In the genomic region with DNA sequence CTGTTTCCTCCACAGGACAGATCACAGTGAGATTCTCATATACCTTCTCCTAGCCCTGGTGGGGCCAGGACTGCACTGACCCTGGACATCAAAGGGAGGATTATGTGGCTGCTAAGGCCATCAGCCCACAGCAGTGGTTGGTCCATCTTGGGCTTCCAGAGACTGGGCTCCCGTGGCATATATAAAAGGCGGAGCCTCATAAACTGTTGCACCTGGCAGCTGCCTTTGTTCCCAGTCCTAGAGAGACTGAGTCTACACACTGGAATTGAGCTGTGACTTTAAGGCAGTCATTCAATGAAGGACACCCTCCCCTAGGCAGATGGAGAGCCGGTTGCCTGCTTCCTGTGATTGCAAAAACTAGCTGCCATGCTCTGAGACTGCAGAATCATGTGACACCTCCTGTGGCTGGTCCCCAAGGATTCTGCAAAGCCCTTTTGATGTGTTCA, we compare ENCODE assay signal across 11 mouse cellular contexts.
DNase-seq lines count a peak whose midpoint lies in the region; ATAC-seq and TF ChIP-seq lines count a peak whose summit lies in the region.
"Had no signal": no experiment of that assay in that cellular context is flagged by ENCODE, and none has a peak within 500 bp of the region (broad histone marks: within the 10 kb centered on the region; RNA-seq: fewer than 3 reads in every experiment).

No protein-coding gene starts in this region.

- no peaks in the 10 kb centered on the region for H3K4me1 ChIP-seq in forebrain, postnatal 0 days (ENCODE audit: insufficient read depth)
- H3K4me1 ChIP-seq in forebrain, embryonic 11.5 days (replicated peaks; ENCODE audit: control insufficient read depth, insufficient read depth, low read length) = no peaks in the 10 kb centered on the region

- no peak for DNase-seq in forebrain, postnatal 0 days
- no peak for DNase-seq in forebrain, embryonic 11.5 days (ENCODE audit: low spot score)
- DNase-seq in layer of hippocampus, adult 9-11 months = peak; percentile 64
- DNase-seq in layer of hippocampus, postnatal 10 days (ENCODE audit: low spot score in 2 of 2) = no peak
- DNase-seq in mesoderm, embryonic 11.5 days (ENCODE audit: low read depth, low spot score) = peak; percentile 56
- no peak for DNase-seq in left cerebral cortex, adult 8-10 months (ENCODE audit: low spot score in 2 of 2)
- DNase-seq: liver, postnatal 0 days had no signal

- H3K27me3 ChIP-seq in forebrain, postnatal 0 days (ENCODE audit: insufficient read depth, low read length) = no peaks in the 10 kb centered on the region
- no peaks in the 10 kb centered on the region for H3K27me3 ChIP-seq in forebrain, embryonic 11.5 days (ENCODE audit: control insufficient read depth, insufficient read depth, low read length)
- H3K27me3 ChIP-seq: heart, embryonic 12.5 days; megakaryocyte, embryonic 14.5 days had no signal

- H3K9ac ChIP-seq in forebrain, postnatal 0 days = no peak overlapping the region
- no peak overlapping the region for H3K9ac ChIP-seq in forebrain, embryonic 11.5 days (ENCODE audit: low read length)
- H3K9ac ChIP-seq: heart, embryonic 12.5 days; liver, postnatal 0 days had no signal

- H3K4me2 ChIP-seq in forebrain, postnatal 0 days (ENCODE audit: low read depth) = no peak overlapping the region
- H3K4me2 ChIP-seq in forebrain, embryonic 11.5 days (ENCODE audit: low read depth, low read length, severe bottlenecking) = no peak overlapping the region
- H3K4me2 ChIP-seq: heart, embryonic 12.5 days had no signal

- no peak overlapping the region for H3K4me3 ChIP-seq in forebrain, postnatal 0 days (ENCODE audit: low read depth, low read length)
- H3K4me3 ChIP-seq in forebrain, embryonic 11.5 days (ENCODE audit: low read depth, low read length) = no peak overlapping the region
- H3K4me3 ChIP-seq: heart, embryonic 12.5 days; megakaryocyte, embryonic 14.5 days had no signal

- TF ChIP-seq CTCF in forebrain, postnatal 0 days (IDR thresholded peaks at IDR 0.05; ENCODE audit: low read depth) = no peak

- 45% methylated on average over 3 of the region's 3 CpGs for WGBS in forebrain, postnatal 0 days
- 59% methylated on average over 3 of the region's 3 CpGs for WGBS in forebrain, embryonic 11.5 days

- peaks cover 40% of the 10 kb centered on the region for H3K36me3 ChIP-seq in forebrain, postnatal 0 days (ENCODE audit: insufficient read depth)
- H3K36me3 ChIP-seq in forebrain, embryonic 11.5 days (ENCODE audit: control insufficient read depth, insufficient read depth, low read length) = no peaks in the 10 kb centered on the region; the same call in 1 of the 2 replicates

- no peak overlapping the region for H3K27ac ChIP-seq in forebrain, postnatal 0 days (ENCODE audit: low read depth, low read length)
- H3K27ac ChIP-seq in forebrain, embryonic 11.5 days (ENCODE audit: low read depth, low read length) = no peak overlapping the region

- no peaks in the 10 kb centered on the region for H3K9me3 ChIP-seq in forebrain, postnatal 0 days (ENCODE audit: low read length)
- no peaks in the 10 kb centered on the region for H3K9me3 ChIP-seq in forebrain, embryonic 11.5 days (ENCODE audit: control insufficient read depth, low read length)
- H3K9me3 ChIP-seq: heart, embryonic 12.5 days; megakaryocyte, embryonic 14.5 days had no signal

- peak; percentile 36; the same call in 1 of the 2 replicates for ATAC-seq in forebrain, postnatal 0 days
- no peak for ATAC-seq in forebrain, embryonic 11.5 days (replicated peaks; ENCODE audit: low FRiP score)
- peak; percentile 4; the same call in 1 of the 2 replicates for ATAC-seq in granulocyte monocyte progenitor cell, adult 5-6 weeks (replicated peaks; ENCODE audit: poor library complexity, severe bottlenecking)
- ATAC-seq in CD4-positive, CD25-positive, alpha-beta regulatory T cell, adult 4 months = no peak
- ATAC-seq: liver, postnatal 0 days had no signal

Comparison
In these comparisons a context has a peak if more than half of its experiments do, and no peak if none do; other contexts are left out.
1. ATAC-seq: peak in forebrain, postnatal 0 days (single experiment) and granulocyte monocyte progenitor cell, adult 5-6 weeks (single experiment); none in forebrain, embryonic 11.5 days (single experiment) and CD4-positive, CD25-positive, alpha-beta regulatory T cell, adult 4 months (single experiment).
2. DNase-seq: peak in layer of hippocampus, adult 9-11 months (single experiment) and mesoderm, embryonic 11.5 days (single experiment); none in forebrain, postnatal 0 days (single experiment), forebrain, embryonic 11.5 days (single experiment), layer of hippocampus, postnatal 10 days (0 of 2) and left cerebral cortex, adult 8-10 months (0 of 2).